Mouse (Mus musculus) heart, embryonic 15.5 days (tissue): ENCODE results near the gene Ano2. TPM values are rescaled to one million over a fixed set of nuclear protein-coding genes. Genes with fewer than 3 reads are reported as not detected.

Source experiments
- ATAC-seq: fragments of 200-750 bp; cut with Nextera tagmentation; replicated peaks from 2 replicates; pipeline ENCODE4 v1.8.0; 2017; ENCODE audit warnings: low read depth, moderate TSS enrichment; ENCODE audit not compliant: insufficient number of reproducible peaks, insufficient read depth, low FRiP score
- H3K27ac ChIP-seq: fragments of 300-500 bp; sonication (generic); 2 replicates; pipeline ENCODE4 v1.5.1; 2015; ENCODE audit warnings: mild to moderate bottlenecking, inconsistent platforms
- H3K27me3 ChIP-seq: fragments of 300-500 bp; sonication (generic); 2 replicates; pipeline ENCODE4 v1.6.1; 2015; ENCODE audit warnings: inconsistent platforms
- H3K36me3 ChIP-seq: fragments of 300-500 bp; sonication (generic); 2 replicates; pipeline ENCODE4 v1.6.1; 2015; ENCODE audit warnings: mild to moderate bottlenecking, inconsistent platforms
- H3K4me1 ChIP-seq: fragments of 300-500 bp; sonication (generic); replicated peaks from 2 replicates; pipeline ENCODE4 v1.6.1; 2015; ENCODE audit warnings: inconsistent platforms
- H3K4me2 ChIP-seq: fragments of 300-500 bp; sonication (generic); 2 replicates; pipeline ENCODE4 v1.6.1; 2015; ENCODE audit warnings: inconsistent platforms, mild to moderate bottlenecking, moderate library complexity
- H3K4me3 ChIP-seq: fragments of 300-500 bp; sonication (generic); 2 replicates; pipeline ENCODE4 v1.5.1; 2015; ENCODE audit warnings: mild to moderate bottlenecking, inconsistent platforms
- H3K9ac ChIP-seq: fragments of 300-500 bp; sonication (generic); 2 replicates; pipeline ENCODE4 v1.6.1; 2015; ENCODE audit warnings: mild to moderate bottlenecking, inconsistent platforms
- H3K9me3 ChIP-seq: fragments of 300-500 bp; sonication (generic); replicated peaks from 2 replicates; pipeline ENCODE4 v1.6.1; 2016; ENCODE audit warnings: inconsistent platforms
- WGBS: fragments of 180-500 bp; shearing (Covaris S2); methylation state at CpG from one replicate; pipeline ENCODE4 v1.1.7; 2015; ENCODE audit warnings: mixed read lengths; 5-methylcytosine and 5-hydroxymethylcytosine counted together
- polyA plus RNA-seq: library from polyadenylated mRNA; unstranded; fragments of >200 nt; fragmentation: Nextera tagmentation; extraction: Ambion mirVana; gene quantifications from 2 replicates; pipeline ENCODE4 v1.2.1, GENCODE M21; 2015

Gene Ano2
- polyA plus RNA-seq, 1 experiment from 2014 or later, result 0.06 TPM

- Histone ChIP-seq H3K9me3 (no peaks in the 10 kb centered on the region), H3K27me3 (no peaks in the 10 kb centered on the region), H3K9ac (no peak overlapping the region), H3K4me2 (no peak overlapping the region), H3K4me1 (peaks cover 15% of the 10 kb centered on the region), H3K36me3 (no peaks in the 10 kb centered on the region), H3K4me3 (no peak overlapping the region), H3K27ac (no peak overlapping the region; the same call in 1 of the 2 replicates)
- ATAC-seq, result no peak; the same call in 1 of the 2 replicates
- 34% methylated on average over 4 of the region's 4 CpGs for WGBS
These were observed 313.0 kb downstream of the Ano2 start for GRCm38 (mm10) chr6:126003002-126003742.

GRCm38 (mm10) chr6:126006647-126007046 lies 316.4 kb downstream of the Ano2 start:
- Histone ChIP-seq H3K4me3 (no peak overlapping the region), H3K36me3 (no peaks in the 10 kb centered on the region), H3K4me2 (no peak overlapping the region), H3K9me3 (no peaks in the 10 kb centered on the region), H3K4me1 (peaks cover 21% of the 10 kb centered on the region), H3K9ac (no peak overlapping the region), H3K27me3 (no peaks in the 10 kb centered on the region), H3K27ac (no peak overlapping the region)
- ATAC-seq, result no peak; the same call in 1 of the 2 replicates
- WGBS, result 40% methylated on average over 6 of the region's 6 CpGs

GRCm38 (mm10) chr6:126009083-126009482 lies 318.9 kb downstream of the Ano2 start:
- H3K4me3 ChIP-seq, result no peak overlapping the region
- ATAC-seq, result no peak
- WGBS, result 40% methylated on average over 3 of the region's 3 CpGs
- H3K4me2 ChIP-seq, result no peak overlapping the region
- H3K36me3 ChIP-seq, result no peaks in the 10 kb centered on the region
- no peaks in the 10 kb centered on the region for H3K9me3 ChIP-seq
- no peaks in the 10 kb centered on the region for H3K27me3 ChIP-seq
- no peak overlapping the region for H3K9ac ChIP-seq
- peaks cover 19% of the 10 kb centered on the region for H3K4me1 ChIP-seq
- no peak overlapping the region for H3K27ac ChIP-seq

- Histone ChIP-seq H3K36me3 (no peaks in the 10 kb centered on the region), H3K9me3 (no peaks in the 10 kb centered on the region), H3K4me1 (peaks cover 6% of the 10 kb centered on the region), H3K27ac (no peak overlapping the region), H3K4me3 (no peak overlapping the region), H3K27me3 (no peaks in the 10 kb centered on the region), H3K4me2 (no peak overlapping the region), H3K9ac (no peak overlapping the region)
- 77% methylated on average over 2 of the region's 2 CpGs for WGBS
- no peak for ATAC-seq
These were observed 326.8 kb downstream of the Ano2 start for GRCm38 (mm10) chr6:126016991-126017390.

- WGBS, result 66% methylated on average over 1 of the region's 1 CpGs
- Histone ChIP-seq H3K9ac (no peak overlapping the region), H3K27me3 (no peaks in the 10 kb centered on the region), H3K4me2 (no peak overlapping the region), H3K4me1 (no peaks in the 10 kb centered on the region), H3K27ac (no peak overlapping the region), H3K4me3 (no peak overlapping the region), H3K9me3 (no peaks in the 10 kb centered on the region), H3K36me3 (no peaks in the 10 kb centered on the region)
- no peak for ATAC-seq
These were observed 328.2 kb downstream of the Ano2 start for GRCm38 (mm10) chr6:126018411-126018810.

GRCm38 (mm10) chr6:126033693-126034402 lies 343.6 kb downstream of the Ano2 start:
- H3K36me3 ChIP-seq, result no peaks in the 10 kb centered on the region
- H3K4me2 ChIP-seq, result no peak overlapping the region
- H3K27me3 ChIP-seq, result no peaks in the 10 kb centered on the region
- no peaks in the 10 kb centered on the region for H3K9me3 ChIP-seq
- no peak overlapping the region for H3K27ac ChIP-seq
- no peak for ATAC-seq
- H3K9ac ChIP-seq, result no peak overlapping the region
- 66% methylated on average over 8 of the region's 8 CpGs for WGBS
- H3K4me1 ChIP-seq, result peaks cover 9% of the 10 kb centered on the region
- no peak overlapping the region for H3K4me3 ChIP-seq

- H3K4me2 ChIP-seq, result no peak overlapping the region
- no peak overlapping the region for H3K27ac ChIP-seq
- no peaks in the 10 kb centered on the region for H3K27me3 ChIP-seq
- H3K9ac ChIP-seq, result no peak overlapping the region
- H3K36me3 ChIP-seq, result no peaks in the 10 kb centered on the region
- ATAC-seq, result no peak
- no peak overlapping the region for H3K4me3 ChIP-seq
- WGBS, result 22% methylated on average over 2 of the region's 2 CpGs
- H3K4me1 ChIP-seq, result peaks cover 9% of the 10 kb centered on the region
- no peaks in the 10 kb centered on the region for H3K9me3 ChIP-seq
These were observed 344.1 kb downstream of the Ano2 start for GRCm38 (mm10) chr6:126034403-126034724.

GRCm38 (mm10) chr6:126034728-126035127 lies 344.5 kb downstream of the Ano2 start:
- Histone ChIP-seq H3K9me3 (no peaks in the 10 kb centered on the region), H3K36me3 (no peaks in the 10 kb centered on the region), H3K4me2 (no peak overlapping the region), H3K4me1 (peaks cover 9% of the 10 kb centered on the region), H3K27me3 (no peaks in the 10 kb centered on the region), H3K4me3 (no peak overlapping the region), H3K27ac (no peak overlapping the region), H3K9ac (no peak overlapping the region)
- WGBS, result 34% methylated on average over 7 of the region's 7 CpGs
- ATAC-seq, result 0 out of 2 replicates have a peak, but pooled peaks have one; percentile 14

GRCm38 (mm10) chr6:126035621-126036020 lies 345.4 kb downstream of the Ano2 start:
- ATAC-seq, result no peak

GRCm38 (mm10) chr6:126045931-126046330 lies 355.7 kb downstream of the Ano2 start:
- Histone ChIP-seq H3K27ac (no peak overlapping the region), H3K4me2 (no peak overlapping the region), H3K4me3 (no peak overlapping the region), H3K9me3 (no peaks in the 10 kb centered on the region), H3K9ac (no peak overlapping the region), H3K27me3 (no peaks in the 10 kb centered on the region), H3K4me1 (0 out of 2 replicates have a peak, but pooled peaks cover 4% of the 10 kb centered on the region), H3K36me3 (no peaks in the 10 kb centered on the region)
- 42% methylated on average over 4 of the region's 4 CpGs for WGBS
- no peak for ATAC-seq

More at GRCm38 (mm10) chr6:126035621-126036020, 345.4 kb downstream of the Ano2 start:
- H3K4me2 ChIP-seq, result no peak overlapping the region
- H3K36me3 ChIP-seq, result no peaks in the 10 kb centered on the region
- no peaks in the 10 kb centered on the region for H3K27me3 ChIP-seq
- H3K4me3 ChIP-seq, result no peak overlapping the region
- no peak overlapping the region for H3K27ac ChIP-seq
- WGBS, result 64% methylated on average over 2 of the region's 2 CpGs
- H3K4me1 ChIP-seq, result peaks cover 9% of the 10 kb centered on the region
- no peaks in the 10 kb centered on the region for H3K9me3 ChIP-seq
- H3K9ac ChIP-seq, result no peak overlapping the region

- Histone ChIP-seq H3K36me3 (no peaks in the 10 kb centered on the region), H3K9ac (no peak overlapping the region), H3K9me3 (no peaks in the 10 kb centered on the region), H3K4me2 (no peak overlapping the region), H3K4me1 (no peaks in the 10 kb centered on the region), H3K27me3 (no peaks in the 10 kb centered on the region), H3K4me3 (no peak overlapping the region), H3K27ac (no peak overlapping the region)
- ATAC-seq, result no peak
- 62% methylated on average over 4 of the region's 4 CpGs for WGBS
These were observed 358.0 kb downstream of the Ano2 start for GRCm38 (mm10) chr6:126048206-126048605.
